Mouse (Mus musculus): ENCODE results near the gene Gpx7. TPM values are rescaled to one million over a fixed set of nuclear protein-coding genes. Genes with fewer than 3 reads are reported as not detected.

Gpx7 gene
- polyA plus RNA-seq, 1 experiment, result 2.7 TPM

DNA sequence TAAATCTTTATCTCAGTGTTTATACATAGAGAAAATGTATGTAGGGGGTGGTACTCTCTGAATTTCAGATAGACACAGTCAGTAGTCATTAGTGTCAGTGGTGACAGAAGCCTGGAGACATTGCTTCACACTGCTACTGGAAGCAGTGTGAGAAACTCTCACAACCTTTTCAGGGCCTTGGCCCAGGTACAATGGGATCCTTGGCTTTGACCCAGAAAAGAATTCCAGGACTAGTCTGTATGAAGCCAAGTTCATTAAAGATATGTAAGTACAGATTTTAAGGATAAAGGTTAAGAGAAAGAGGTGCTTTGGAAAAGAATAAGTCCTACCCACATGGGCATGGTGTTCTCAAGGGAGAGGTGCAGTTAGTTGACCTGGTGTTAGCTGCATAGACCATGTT lies 12.5 kb downstream of the Gpx7 start:
- DNase-seq (ENCODE audit: low read depth in 1 of 2, low spot score in 2 of 2), result no peak
- H3K27me3 ChIP-seq (ENCODE audit: control insufficient read depth, insufficient read depth, low read length), result no peaks in the 10 kb centered on the region
- no peak overlapping the region for H3K27ac ChIP-seq (ENCODE audit: insufficient read depth, low read length)
- H3K4me3 ChIP-seq (ENCODE audit: extremely low read depth, insufficient read depth, insufficient read length), result no peak overlapping the region
- no peaks in the 10 kb centered on the region for H3K4me1 ChIP-seq (ENCODE audit: control insufficient read depth, insufficient read depth, insufficient read length)
- H3K36me3 ChIP-seq (ENCODE audit: control insufficient read depth, insufficient read depth, low read length), result no peaks in the 10 kb centered on the region
- TF ChIP-seq CTCF (IDR thresholded peaks at IDR 0.05; ENCODE audit: extremely low read depth, insufficient read depth, insufficient read length, insufficient replicate concordance) (no peak), POLR2A (IDR thresholded peaks at IDR 0.05; ENCODE audit: low read depth, low read length) (no peak)

DNA sequence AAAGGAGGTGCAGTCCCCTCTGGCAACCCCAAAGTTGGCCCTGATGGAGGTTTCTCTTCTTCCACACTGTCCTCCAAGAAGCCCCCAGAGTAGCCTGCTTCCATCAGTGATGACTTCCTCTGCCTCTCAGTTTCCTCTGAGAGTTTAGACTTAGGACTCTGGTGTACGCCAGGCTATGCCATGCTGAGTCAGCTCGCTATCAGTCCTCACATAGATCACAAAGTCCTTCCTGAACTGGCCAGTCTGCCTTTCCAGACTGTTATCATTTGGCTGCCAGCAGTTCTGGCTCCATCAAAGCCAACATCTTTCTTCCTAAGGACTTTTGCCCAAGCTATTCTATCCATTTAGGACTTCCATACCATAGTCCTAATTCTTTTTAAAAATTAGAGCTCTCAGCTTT lies 14.2 kb downstream of the Gpx7 start:
- Histone ChIP-seq H3K27me3 (ENCODE audit: control insufficient read depth, insufficient read depth, low read length) (peaks cover 2% of the 10 kb centered on the region; the same call in 1 of the 2 replicates), H3K36me3 (ENCODE audit: control insufficient read depth, insufficient read depth, low read length) (no peaks in the 10 kb centered on the region), H3K4me3 (ENCODE audit: extremely low read depth, insufficient read depth, insufficient read length) (no peak overlapping the region), H3K27ac (ENCODE audit: insufficient read depth, low read length) (no peak overlapping the region), H3K4me1 (ENCODE audit: control insufficient read depth, insufficient read depth, insufficient read length) (peaks cover 2% of the 10 kb centered on the region; the same call in 1 of the 2 replicates)
- 54% methylated on average over 2 of the region's 2 CpGs for WGBS
- TF ChIP-seq POLR2A (IDR thresholded peaks at IDR 0.05; ENCODE audit: low read depth, low read length), result no peak
- TF ChIP-seq CTCF (IDR thresholded peaks at IDR 0.05; ENCODE audit: extremely low read depth, insufficient read depth, insufficient read length, insufficient replicate concordance), result no peak
- no peak for DNase-seq (ENCODE audit: low read depth in 1 of 2, low spot score in 2 of 2)

DNA sequence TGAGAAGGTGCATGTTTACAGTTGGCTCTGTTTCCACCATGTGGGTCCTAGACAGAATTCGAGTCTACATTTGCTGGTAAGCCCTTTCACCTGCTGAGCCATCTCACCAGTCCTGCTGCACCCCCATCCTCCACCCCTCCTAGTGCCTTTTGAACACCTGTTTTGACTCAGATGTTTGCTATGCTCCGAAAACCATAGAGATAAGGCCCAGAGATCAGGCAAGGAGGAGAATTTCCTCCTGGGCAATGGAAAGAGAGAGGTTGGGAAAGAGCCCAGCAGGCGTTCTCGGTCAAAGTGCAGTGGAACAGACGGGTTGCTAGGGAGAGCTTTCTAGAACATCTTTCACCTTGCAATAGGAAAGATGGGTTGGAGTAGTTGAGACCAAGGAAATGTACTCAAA lies 15.6 kb downstream of the Gpx7 start:
- H3K4me3 ChIP-seq (ENCODE audit: extremely low read depth, insufficient read depth, insufficient read length), result no peak overlapping the region
- no peaks in the 10 kb centered on the region for H3K36me3 ChIP-seq (ENCODE audit: control insufficient read depth, insufficient read depth, low read length)
- DNase-seq (ENCODE audit: low read depth in 1 of 2, low spot score in 2 of 2), result no peak
- peaks cover 2% of the 10 kb centered on the region; the same call in 1 of the 2 replicates for H3K27me3 ChIP-seq (ENCODE audit: control insufficient read depth, insufficient read depth, low read length)
- 88% methylated on average over 5 of the region's 5 CpGs for WGBS
- H3K4me1 ChIP-seq (ENCODE audit: control insufficient read depth, insufficient read depth, insufficient read length), result peaks cover 3% of the 10 kb centered on the region; the same call in 1 of the 2 replicates
- no peak for TF ChIP-seq POLR2A (IDR thresholded peaks at IDR 0.05; ENCODE audit: low read depth, low read length)
- TF ChIP-seq CTCF (IDR thresholded peaks at IDR 0.05; ENCODE audit: extremely low read depth, insufficient read depth, insufficient read length, insufficient replicate concordance), result no peak
- no peak overlapping the region for H3K27ac ChIP-seq (ENCODE audit: insufficient read depth, low read length)

DNA sequence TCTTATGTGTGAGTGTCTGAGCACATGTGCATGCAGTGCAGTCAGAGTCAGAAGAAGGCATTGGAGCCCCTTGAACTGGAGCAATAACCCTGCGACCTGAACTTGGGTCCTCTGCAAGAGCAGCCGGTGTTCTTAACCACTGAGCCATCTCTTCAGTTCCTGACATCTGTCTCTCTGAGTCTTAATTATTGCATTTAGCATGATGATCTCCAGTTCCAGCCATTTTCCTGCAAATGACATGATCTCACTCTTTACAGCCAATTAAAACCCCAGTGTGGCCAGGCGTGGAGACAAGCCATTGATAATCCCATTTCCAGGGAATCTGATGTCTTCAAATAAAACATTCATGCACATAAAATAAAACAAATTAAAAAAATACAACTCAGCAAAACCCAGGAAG lies 18.0 kb downstream of the Gpx7 start:
- Histone ChIP-seq H3K27ac (ENCODE audit: insufficient read depth, low read length) (no peak overlapping the region), H3K4me1 (ENCODE audit: control insufficient read depth, insufficient read depth, insufficient read length) (peaks cover 3% of the 10 kb centered on the region; the same call in 1 of the 2 replicates), H3K4me3 (ENCODE audit: extremely low read depth, insufficient read depth, insufficient read length) (no peak overlapping the region), H3K36me3 (ENCODE audit: control insufficient read depth, insufficient read depth, low read length) (no peaks in the 10 kb centered on the region), H3K27me3 (ENCODE audit: control insufficient read depth, insufficient read depth, low read length) (peaks cover 6% of the 10 kb centered on the region; the same call in 1 of the 2 replicates)
- TF ChIP-seq CTCF (IDR thresholded peaks at IDR 0.05; ENCODE audit: extremely low read depth, insufficient read depth, insufficient read length, insufficient replicate concordance) (no peak), POLR2A (IDR thresholded peaks at IDR 0.05; ENCODE audit: low read depth, low read length) (no peak)
- no peak for DNase-seq (ENCODE audit: low read depth in 1 of 2, low spot score in 2 of 2)
- WGBS, result 96% methylated on average over 3 of the region's 3 CpGs

DNA sequence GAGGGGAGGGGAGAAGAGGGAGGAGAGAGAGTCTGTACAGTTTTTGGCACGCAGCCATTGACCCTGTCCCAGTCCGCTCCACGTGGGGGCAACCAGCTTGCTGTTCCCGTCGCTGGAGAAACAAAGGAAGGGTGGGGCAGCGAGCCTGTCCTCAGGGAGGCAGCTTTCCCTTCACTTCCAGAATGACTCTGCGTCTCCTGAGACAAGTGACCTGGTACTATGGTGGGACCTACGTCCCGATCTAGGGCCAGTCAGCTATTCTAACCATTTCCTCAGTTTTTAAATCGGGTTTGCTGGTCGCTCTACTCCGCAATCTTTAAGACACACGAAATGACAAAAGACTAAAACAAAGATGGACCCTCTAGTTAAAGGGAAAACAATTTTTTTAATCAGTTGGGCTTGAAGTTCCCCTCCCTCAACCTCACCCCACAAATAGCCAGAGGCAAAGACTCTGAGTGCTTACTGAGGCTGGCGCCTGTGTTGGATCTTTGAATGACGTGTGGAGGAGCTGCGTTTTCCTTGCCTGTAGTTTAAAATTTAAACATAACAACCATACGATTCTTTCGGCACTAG lies 19.0 kb downstream of the Gpx7 start:
- H3K27ac ChIP-seq (ENCODE audit: insufficient read depth, low read length), result no peak overlapping the region
- peaks cover 11% of the 10 kb centered on the region for H3K27me3 ChIP-seq (ENCODE audit: control insufficient read depth, insufficient read depth, low read length)
- no peaks in the 10 kb centered on the region for H3K36me3 ChIP-seq (ENCODE audit: control insufficient read depth, insufficient read depth, low read length)
- H3K4me3 ChIP-seq (ENCODE audit: extremely low read depth, insufficient read depth, insufficient read length), result peak overlapping the region; percentile 10; the same call in 1 of the 2 replicates
- H3K4me1 ChIP-seq (ENCODE audit: control insufficient read depth, insufficient read depth, insufficient read length), result peaks cover 7% of the 10 kb centered on the region
- TF ChIP-seq CTCF (IDR thresholded peaks at IDR 0.05; ENCODE audit: extremely low read depth, insufficient read depth, insufficient read length, insufficient replicate concordance) (no peak), POLR2A (IDR thresholded peaks at IDR 0.05; ENCODE audit: low read depth, low read length) (no peak)
- DNase-seq (ENCODE audit: low read depth in 1 of 2, low spot score in 2 of 2), result no peak
- 6% methylated on average over 18 of the region's 18 CpGs for WGBS

DNA sequence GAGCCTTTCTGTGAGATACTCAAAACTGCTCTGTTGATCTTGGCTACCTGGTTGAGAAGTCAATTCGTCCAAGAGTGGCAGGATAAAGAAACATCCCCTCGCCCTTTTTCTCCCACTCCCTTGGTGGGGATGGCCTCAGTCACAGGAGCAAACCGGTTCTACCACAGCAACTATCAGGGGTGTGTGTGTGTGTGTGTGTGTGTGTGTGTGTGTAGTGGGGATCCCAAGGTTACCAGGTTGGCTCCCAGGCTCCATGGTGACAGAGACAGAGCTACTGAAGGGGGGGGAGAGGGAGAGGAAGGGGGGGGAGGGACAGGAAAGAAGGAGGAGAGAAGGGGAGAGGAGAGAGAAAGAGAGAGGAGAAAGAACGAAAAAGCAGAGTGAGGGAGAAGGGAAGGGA lies 19.7 kb downstream of the Gpx7 start:
- TF ChIP-seq POLR2A (IDR thresholded peaks at IDR 0.05; ENCODE audit: low read depth, low read length) (no peak), CTCF (IDR thresholded peaks at IDR 0.05; ENCODE audit: extremely low read depth, insufficient read depth, insufficient read length, insufficient replicate concordance) (no peak)
- Histone ChIP-seq H3K36me3 (ENCODE audit: control insufficient read depth, insufficient read depth, low read length) (no peaks in the 10 kb centered on the region), H3K4me1 (ENCODE audit: control insufficient read depth, insufficient read depth, insufficient read length) (peaks cover 7% of the 10 kb centered on the region), H3K4me3 (ENCODE audit: extremely low read depth, insufficient read depth, insufficient read length) (no peak overlapping the region), H3K27me3 (ENCODE audit: control insufficient read depth, insufficient read depth, low read length) (peaks cover 11% of the 10 kb centered on the region), H3K27ac (ENCODE audit: insufficient read depth, low read length) (no peak overlapping the region)
- DNase-seq (ENCODE audit: low read depth in 1 of 2, low spot score in 2 of 2), result no peak
- 54% methylated on average over 4 of the region's 4 CpGs for WGBS

DNA sequence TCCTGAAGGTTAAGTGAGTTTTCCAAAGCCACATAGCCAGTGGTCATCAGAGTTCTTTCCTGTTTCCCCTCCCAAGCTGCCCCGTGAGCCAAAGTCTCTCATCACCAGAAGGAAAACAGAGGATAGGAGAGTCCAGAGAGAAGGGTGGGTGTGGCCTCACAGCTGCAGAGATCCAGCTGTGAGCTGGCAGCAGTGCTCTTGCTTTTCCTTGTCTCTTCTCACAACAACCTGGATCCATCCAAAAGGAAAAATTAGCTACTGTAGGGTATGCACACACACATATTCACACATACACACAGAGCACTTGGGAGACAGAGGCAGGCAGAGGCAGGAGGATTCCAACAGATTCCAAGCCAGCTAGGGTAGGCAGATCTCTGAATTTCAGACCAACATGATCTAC lies 20.7 kb downstream of the Gpx7 start:
- no peak overlapping the region for H3K27ac ChIP-seq (ENCODE audit: insufficient read depth, low read length)
- TF ChIP-seq POLR2A (IDR thresholded peaks at IDR 0.05; ENCODE audit: low read depth, low read length), result no peak
- no peak overlapping the region for H3K4me3 ChIP-seq (ENCODE audit: extremely low read depth, insufficient read depth, insufficient read length)
- no peaks in the 10 kb centered on the region for H3K36me3 ChIP-seq (ENCODE audit: control insufficient read depth, insufficient read depth, low read length)
- 50% methylated on average over 1 of the region's 1 CpGs for WGBS
- H3K27me3 ChIP-seq (ENCODE audit: control insufficient read depth, insufficient read depth, low read length), result peaks cover 11% of the 10 kb centered on the region
- peaks cover 7% of the 10 kb centered on the region for H3K4me1 ChIP-seq (ENCODE audit: control insufficient read depth, insufficient read depth, insufficient read length)
- DNase-seq (ENCODE audit: low read depth in 1 of 2, low spot score in 2 of 2), result no peak

All from spleen, adult 2 months (tissue).